Mouse (Mus musculus): Measurements from ENCODE around the gene Gm21671.
"Not testable (repeated sequence)": the region's sequence is repeated elsewhere in the genome, so short reads cannot be mapped to it uniquely, and the experiment has no call there.

DNA sequence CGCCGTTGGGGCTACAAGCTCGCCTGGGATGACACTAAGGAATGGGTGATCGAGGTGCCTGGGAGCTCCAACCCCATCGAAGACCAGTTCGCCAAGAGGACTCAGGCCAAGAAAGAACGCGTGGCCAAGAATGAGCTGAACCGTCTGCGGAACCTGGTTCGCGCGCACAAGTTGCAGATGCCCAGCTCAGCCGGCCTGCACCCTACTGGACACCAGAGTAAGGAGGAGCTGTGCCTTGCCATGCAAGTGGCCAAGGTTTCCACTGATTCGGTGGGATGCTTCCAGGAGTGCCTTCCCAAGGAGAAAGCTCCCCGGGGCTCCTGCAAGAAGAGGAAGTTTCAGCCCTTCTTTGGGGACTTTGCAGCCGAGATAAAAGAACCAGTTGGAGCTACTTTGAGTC, 2.8 kb upstream of the Gm21671 start:
- not testable (repeated sequence) for TF ChIP-seq CTCF, EP300 (IDR thresholded peaks at IDR 0.05; ENCODE audit: low read depth)

All from heart, postnatal 0 days (tissue).